Mouse (Mus musculus) kidney, embryonic 15.5 days (tissue): ENCODE data around the gene Mrgprx1. TPM values are rescaled to one million over a fixed set of nuclear protein-coding genes. Genes with fewer than 3 reads are reported as not detected.

ENCODE experiments used
- ATAC-seq: fragments of 200-750 bp; cut with Nextera tagmentation; replicated peaks from 2 replicates; pipeline ENCODE4 v1.8.0; 2017; ENCODE audit warnings: moderate TSS enrichment; ENCODE audit not compliant: low FRiP score
- H3K27ac ChIP-seq: fragments of 300-500 bp; sonication (generic); 2 replicates; pipeline ENCODE4 v1.5.1; 2015; ENCODE audit warnings: mild to moderate bottlenecking, inconsistent platforms
- H3K27me3 ChIP-seq: fragments of 300-500 bp; sonication (generic); 2 replicates; pipeline ENCODE4 v1.6.1; 2015; ENCODE audit warnings: inconsistent platforms
- H3K36me3 ChIP-seq: fragments of 300-500 bp; sonication (generic); 2 replicates; pipeline ENCODE4 v1.6.1; 2015; ENCODE audit warnings: inconsistent platforms
- H3K4me1 ChIP-seq: fragments of 300-500 bp; sonication (generic); 2 replicates; pipeline ENCODE4 v1.6.1; 2015; ENCODE audit warnings: inconsistent platforms
- H3K4me2 ChIP-seq: fragments of 300-500 bp; sonication (generic); 2 replicates; pipeline ENCODE4 v1.6.1; 2015; ENCODE audit warnings: moderate library complexity, mild to moderate bottlenecking, inconsistent platforms
- H3K4me3 ChIP-seq: fragments of 300-500 bp; sonication (generic); replicated peaks from 2 replicates; pipeline ENCODE4 v1.5.1; 2015; ENCODE audit warnings: mild to moderate bottlenecking, inconsistent platforms
- H3K9ac ChIP-seq: fragments of 300-500 bp; sonication (generic); 2 replicates; pipeline ENCODE4 v1.6.1; 2015; ENCODE audit warnings: mild to moderate bottlenecking, inconsistent platforms
- H3K9me3 ChIP-seq: fragments of 300-500 bp; sonication (generic); replicated peaks from 2 replicates; pipeline ENCODE4 v1.6.1; 2016; ENCODE audit warnings: inconsistent platforms
- WGBS: fragments of 180-500 bp; shearing (Covaris S2); methylation state at CpG from one replicate; pipeline ENCODE4 v1.1.7; 2015; ENCODE audit warnings: mixed read lengths; 5-methylcytosine and 5-hydroxymethylcytosine counted together
- polyA plus RNA-seq: library from polyadenylated mRNA; unstranded; fragments of >200 nt; fragmentation: Nextera tagmentation; extraction: Ambion mirVana; gene quantifications from 2 replicates; pipeline ENCODE4 v1.2.1, GENCODE M21; 2015

Mrgprx1 gene
- polyA plus RNA-seq = not detected in 2 replicates

- WGBS = 79% methylated on average over 3 of the region's 3 CpGs
- no peaks in the 10 kb centered on the region for H3K27me3 ChIP-seq
- H3K27ac ChIP-seq = no peak within 1 kb of the TSS
- no peak within 1 kb of the TSS for H3K9ac ChIP-seq
- no peak for ATAC-seq
- H3K9me3 ChIP-seq = no peaks in the 10 kb centered on the region
- H3K36me3 ChIP-seq = no peaks in the 10 kb centered on the region
- H3K4me1 ChIP-seq = no peaks in the 10 kb centered on the region
- H3K4me2 ChIP-seq = no peak within 1 kb of the TSS
- H3K4me3 ChIP-seq = no peak within 1 kb of the TSS
Measured at GRCm38 (mm10) chr7:48027497-48027896, at the start of gene Mrgprx1. Gene Mrgprx1, minus strand, starts transcription at chr7:48027597.

- no peak overlapping the region for H3K27ac ChIP-seq
- no peaks in the 10 kb centered on the region for H3K4me1 ChIP-seq
- H3K9me3 ChIP-seq = no peaks in the 10 kb centered on the region
- no peak overlapping the region for H3K9ac ChIP-seq
- H3K36me3 ChIP-seq = no peaks in the 10 kb centered on the region
- ATAC-seq = no peak
- no peak overlapping the region for H3K4me2 ChIP-seq
- H3K27me3 ChIP-seq = no peaks in the 10 kb centered on the region
- H3K4me3 ChIP-seq = no peak overlapping the region
Measured at GRCm38 (mm10) chr7:48075521-48075920, 48.1 kb upstream of the Mrgprx1 start.

GRCm38 (mm10) chr7:48046475-48047185, 19.2 kb upstream of the Mrgprx1 start:
- Histone ChIP-seq H3K9me3 (no peaks in the 10 kb centered on the region), H3K36me3 (no peaks in the 10 kb centered on the region), H3K27ac (no peak overlapping the region), H3K9ac (no peak overlapping the region), H3K4me3 (no peak overlapping the region), H3K4me1 (no peaks in the 10 kb centered on the region), H3K4me2 (no peak overlapping the region), H3K27me3 (no peaks in the 10 kb centered on the region)
- WGBS = 85% methylated on average over 4 of the region's 4 CpGs
- no peak for ATAC-seq

GRCm38 (mm10) chr7:48044046-48044445, 16.6 kb upstream of the Mrgprx1 start:
- Histone ChIP-seq H3K4me3 (no peak overlapping the region), H3K4me1 (no peaks in the 10 kb centered on the region), H3K27me3 (no peaks in the 10 kb centered on the region), H3K9me3 (no peaks in the 10 kb centered on the region), H3K4me2 (no peak overlapping the region), H3K9ac (no peak overlapping the region), H3K27ac (no peak overlapping the region), H3K36me3 (no peaks in the 10 kb centered on the region)
- WGBS = 29% methylated on average over 1 of the region's 1 CpGs
- no peak for ATAC-seq

GRCm38 (mm10) chr7:48017874-48018273, 9.5 kb downstream of the Mrgprx1 start:
- H3K4me3 ChIP-seq = no peak overlapping the region
- H3K9ac ChIP-seq = no peak overlapping the region
- ATAC-seq = no peak

GRCm38 (mm10) chr7:47995689-47996088, 31.7 kb downstream of the Mrgprx1 start:
- no peaks in the 10 kb centered on the region for H3K36me3 ChIP-seq
- WGBS = 82% methylated on average over 3 of the region's 3 CpGs
- no peak overlapping the region for H3K4me2 ChIP-seq
- H3K4me1 ChIP-seq = no peaks in the 10 kb centered on the region
- no peak overlapping the region for H3K4me3 ChIP-seq
- no peak overlapping the region for H3K9ac ChIP-seq
- H3K27me3 ChIP-seq = no peaks in the 10 kb centered on the region
- no peaks in the 10 kb centered on the region for H3K9me3 ChIP-seq
- no peak for ATAC-seq
- H3K27ac ChIP-seq = no peak overlapping the region

More at GRCm38 (mm10) chr7:48017874-48018273, 9.5 kb downstream of the Mrgprx1 start:
- H3K36me3 ChIP-seq = no peaks in the 10 kb centered on the region
- H3K9me3 ChIP-seq = no peaks in the 10 kb centered on the region
- no peak overlapping the region for H3K4me2 ChIP-seq
- 38% methylated on average over 2 of the region's 2 CpGs for WGBS
- no peak overlapping the region for H3K27ac ChIP-seq
- H3K27me3 ChIP-seq = no peaks in the 10 kb centered on the region
- no peaks in the 10 kb centered on the region for H3K4me1 ChIP-seq

- 55% methylated on average over 1 of the region's 1 CpGs for WGBS
- ATAC-seq = no peak
- Histone ChIP-seq H3K4me1 (no peaks in the 10 kb centered on the region), H3K4me3 (no peak overlapping the region), H3K9me3 (no peaks in the 10 kb centered on the region), H3K9ac (no peak overlapping the region), H3K36me3 (no peaks in the 10 kb centered on the region), H3K27ac (no peak overlapping the region), H3K27me3 (no peaks in the 10 kb centered on the region), H3K4me2 (no peak overlapping the region)
Measured at GRCm38 (mm10) chr7:47986752-47987151, 40.6 kb downstream of the Mrgprx1 start.

GRCm38 (mm10) chr7:47981995-47982394, 45.4 kb downstream of the Mrgprx1 start, which contains the start of gene Mrgpra4:
Gene Mrgpra4, minus strand, starts transcription at chr7:47982095.
- WGBS = 96% methylated on average over 1 of the region's 1 CpGs
- H3K4me3 ChIP-seq = no peak within 1 kb of the TSS
- H3K27me3 ChIP-seq = no peaks in the 10 kb centered on the region
- no peak within 1 kb of the TSS for H3K4me2 ChIP-seq
- H3K9me3 ChIP-seq = no peaks in the 10 kb centered on the region
- H3K9ac ChIP-seq = no peak within 1 kb of the TSS
- ATAC-seq = no peak
- H3K27ac ChIP-seq = no peak within 1 kb of the TSS
- no peaks in the 10 kb centered on the region for H3K4me1 ChIP-seq
- H3K36me3 ChIP-seq = no peaks in the 10 kb centered on the region

Other genes starting within 250 kb of the Mrgprx1 start
- not detected in 2 replicates for gene Mrgpra4, start 45.5 kb downstream of the Mrgprx1 start, polyA plus RNA-seq
- not detected in 2 replicates for gene Mrgprb5, start 141.4 kb upstream of the Mrgprx1 start, polyA plus RNA-seq
- gene Mrgprb4, start 171.7 kb upstream of the Mrgprx1 start, polyA plus RNA-seq = not detected in 2 replicates